8 mouse cellular contexts compared by ENCODE assay signal in the genomic region with DNA sequence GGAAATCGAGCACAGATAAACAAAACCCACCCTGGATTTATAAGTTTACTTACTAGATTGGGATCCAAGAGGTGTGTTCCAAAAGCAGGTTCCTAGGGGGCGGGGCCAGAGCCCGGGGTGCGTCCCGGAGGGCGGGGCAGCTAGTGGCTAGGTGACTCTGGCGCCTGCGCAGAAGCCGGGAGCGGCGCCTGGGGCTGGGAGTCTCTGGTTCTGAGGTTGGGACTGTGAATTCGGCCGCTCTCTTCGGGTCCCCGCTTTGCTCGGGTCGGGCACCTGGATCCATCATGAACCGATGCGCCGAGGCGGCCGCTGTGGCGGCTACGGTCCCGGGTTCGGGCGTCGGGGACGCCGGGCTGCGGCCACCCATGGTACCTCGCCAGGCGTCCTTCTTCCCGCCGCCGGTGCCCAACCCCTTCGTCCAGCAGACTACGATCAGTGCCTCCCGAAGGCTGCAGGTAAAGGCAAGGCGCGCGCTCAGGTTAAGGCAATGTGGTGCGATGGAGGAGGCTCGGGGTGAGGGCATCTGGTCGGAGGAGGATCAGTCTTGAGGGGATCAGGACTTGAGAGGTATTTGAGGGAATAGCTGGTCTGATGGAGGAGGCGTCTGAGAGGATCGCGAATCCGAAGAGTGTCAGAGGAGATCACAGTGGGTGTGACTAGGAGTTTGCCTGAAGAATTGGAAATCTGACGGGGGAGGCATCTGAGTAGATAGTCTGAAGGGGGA. TPM values are rescaled to one million over a fixed set of nuclear protein-coding genes. Genes with fewer than 3 reads are reported as not detected.
DNase-seq lines count a peak whose midpoint lies in the region; ATAC-seq and TF ChIP-seq lines count a peak whose summit lies in the region.

A gene (plus strand): TSS at position 169 of the 724 bp plus-strand sequence.

- TF ChIP-seq POLR2A in olfactory bulb, adult 2 months (IDR thresholded peaks at IDR 0.05; ENCODE audit: insufficient read depth, low read depth, low read length): no peak
- no peak for TF ChIP-seq POLR2A in thymus, adult 2 months (IDR thresholded peaks at IDR 0.05; ENCODE audit: control insufficient read depth, extremely low read depth, insufficient read depth, low read length, poor library complexity)

- peak within 1 kb of the TSS; percentile 65 for H3K4me3 ChIP-seq in hindbrain, embryonic 11.5 days (ENCODE audit: low read depth, low read length)
- H3K4me3 ChIP-seq in lung, embryonic 16.5 days (ENCODE audit: low read length): peak within 1 kb of the TSS; percentile 63
- peak within 1 kb of the TSS; percentile 62 for H3K4me3 ChIP-seq in olfactory bulb, adult 2 months (ENCODE audit: insufficient read depth, low read depth, low read length)
- peak within 1 kb of the TSS; percentile 40 for H3K4me3 ChIP-seq in thymus, adult 2 months (ENCODE audit: control insufficient read depth, insufficient read depth, low read length)

- 0 out of 2 replicates have a peak, but pooled peaks cover 4% of the 10 kb centered on the region for H3K27me3 ChIP-seq in hindbrain, embryonic 11.5 days (ENCODE audit: control insufficient read depth, insufficient read depth, low read length)
- H3K27me3 ChIP-seq in lung, embryonic 16.5 days (ENCODE audit: control insufficient read depth, insufficient read depth, low read depth, low read length): peaks cover 2% of the 10 kb centered on the region; the same call in 1 of the 2 replicates
- H3K27me3 ChIP-seq in thymus, adult 2 months (ENCODE audit: control insufficient read depth, insufficient read depth, low read length): no peaks in the 10 kb centered on the region; the same call in 1 of the 2 replicates

- TF ChIP-seq CTCF in olfactory bulb, adult 2 months (IDR thresholded peaks at IDR 0.05; ENCODE audit: insufficient read depth, low read depth, low read length): no peak
- no peak for TF ChIP-seq CTCF in thymus, adult 2 months (IDR thresholded peaks at IDR 0.05; ENCODE audit: borderline replicate concordance, control insufficient read depth, extremely low read depth, insufficient read depth, low read length, poor library complexity)

- DNase-seq in Muller cell, postnatal 12 days (ENCODE audit: inconsistent ontology term): peak; percentile 88
- peak; percentile 34 for DNase-seq in cerebellum, adult 9-11 months
- DNase-seq in frontal cortex, postnatal 10 days (ENCODE audit: low spot score in 2 of 2): peak; percentile 58 to 73
- peak; percentile 81 for DNase-seq in hindbrain, embryonic 11.5 days (ENCODE audit: low spot score)
- DNase-seq in layer of hippocampus, postnatal 10 days (ENCODE audit: low spot score in 2 of 2): peak; percentile 72 to 80
- peak; percentile 41 for DNase-seq in thymus, adult 2 months

- WGBS in hindbrain, embryonic 11.5 days: 2% methylated on average over 50 of the region's 50 CpGs
- WGBS in lung, embryonic 16.5 days: 2% methylated on average over 50 of the region's 50 CpGs
- 3% methylated on average over 50 of the region's 50 CpGs for WGBS in olfactory bulb, adult 2 months
- WGBS in thymus, adult 2 months: 1% methylated on average over 50 of the region's 50 CpGs

- peak within 1 kb of the TSS; percentile 79 for H3K9ac ChIP-seq in hindbrain, embryonic 11.5 days (ENCODE audit: low read depth, low read length)
- H3K9ac ChIP-seq in lung, embryonic 16.5 days (ENCODE audit: low read length): peak within 1 kb of the TSS; percentile 72

- no peaks in the 10 kb centered on the region for H3K36me3 ChIP-seq in hindbrain, embryonic 11.5 days (ENCODE audit: control insufficient read depth, insufficient read depth, low read length)
- H3K36me3 ChIP-seq in lung, embryonic 16.5 days (ENCODE audit: control insufficient read depth, insufficient read depth, low read length): 0 out of 2 replicates have a peak, but pooled peaks cover 4% of the 10 kb centered on the region
- no peaks in the 10 kb centered on the region for H3K36me3 ChIP-seq in thymus, adult 2 months (ENCODE audit: control insufficient read depth, insufficient read depth, low read length)

- H3K4me2 ChIP-seq in hindbrain, embryonic 11.5 days (replicated peaks; ENCODE audit: low read depth, low read length): peak within 1 kb of the TSS; percentile 55
- peak within 1 kb of the TSS; percentile 76 for H3K4me2 ChIP-seq in lung, embryonic 16.5 days (ENCODE audit: low read depth, low read length)

- H3K4me1 ChIP-seq in hindbrain, embryonic 11.5 days (replicated peaks; ENCODE audit: control insufficient read depth, insufficient read depth, low read length): no peaks in the 10 kb centered on the region
- H3K4me1 ChIP-seq in lung, embryonic 16.5 days (replicated peaks; ENCODE audit: control insufficient read depth, insufficient read depth, low read length): peaks cover 33% of the 10 kb centered on the region
- H3K4me1 ChIP-seq in olfactory bulb, adult 2 months (ENCODE audit: control insufficient read depth, insufficient read depth, low read length): peaks cover 13% of the 10 kb centered on the region
- H3K4me1 ChIP-seq in thymus, adult 2 months (replicated peaks; ENCODE audit: control insufficient read depth, insufficient read depth, low read length): peaks cover 13% of the 10 kb centered on the region

- ATAC-seq in hindbrain, embryonic 11.5 days (ENCODE audit: low FRiP score): peak; percentile 72; the same call in 1 of the 2 replicates
- ATAC-seq in lung, embryonic 16.5 days (ENCODE audit: low read depth): peak; percentile 64

- H3K9me3 ChIP-seq in hindbrain, embryonic 11.5 days (ENCODE audit: control insufficient read depth, low read length): no peaks in the 10 kb centered on the region
- H3K9me3 ChIP-seq in lung, embryonic 16.5 days (ENCODE audit: control insufficient read depth, low read length): no peaks in the 10 kb centered on the region

- H3K27ac ChIP-seq in hindbrain, embryonic 11.5 days (ENCODE audit: low read depth, low read length): no peak within 1 kb of the TSS
- no peak within 1 kb of the TSS for H3K27ac ChIP-seq in lung, embryonic 16.5 days (ENCODE audit: low read length)
- H3K27ac ChIP-seq in olfactory bulb, adult 2 months (ENCODE audit: insufficient read depth, low read depth, low read length): no peak within 1 kb of the TSS
- H3K27ac ChIP-seq in thymus, adult 2 months (ENCODE audit: control insufficient read depth, insufficient read depth, low read length): no peak within 1 kb of the TSS

RNA-seq across cellular contexts. Expression of the gene that starts here (rescaled TPM):
- 3.8 and 5.8 TPM in 2 replicates for polyA plus RNA-seq in hindbrain, embryonic 11.5 days (2014; fragmentation: Nextera tagmentation; extraction: Ambion mirVana)
- 10 to 100 TPM in 1 of 2 experiments, 1 to 10 TPM in 1; 8.1 to 11.1 TPM for total RNA-seq in layer of hippocampus, postnatal 10 days (2021)
- 6.9 and 7.4 TPM in 2 replicates for polyA plus RNA-seq in lung, embryonic 16.5 days (2015; fragmentation: Nextera tagmentation; extraction: Ambion mirVana)
- polyA plus RNA-seq in olfactory bulb, adult 2 months (2012; ENCODE audit: insufficient read depth, insufficient read length, low replicate concordance, missing spikeins): not detected in 2 replicates
- polyA plus RNA-seq in thymus, adult 2 months (2012; rRNA removed): 11.6 and 14.2 TPM in 2 replicates

Comparison
In these comparisons a context has a peak if more than half of its experiments do, and no peak if none do; other contexts are left out.
1. DNase-seq: peak in every context shown above with its lines; median percentile 88 in Muller cell, postnatal 12 days; 81 in hindbrain, embryonic 11.5 days; 76 in layer of hippocampus, postnatal 10 days; 66 in frontal cortex, postnatal 10 days; 41 in thymus, adult 2 months; 34 in cerebellum, adult 9-11 months.